Mouse (Mus musculus): Measurements from ENCODE around the gene Myo1a. TPM values are rescaled to one million over a fixed set of nuclear protein-coding genes. Genes with fewer than 3 reads are reported as not detected.
"Not testable (repeated sequence)": the region's sequence is repeated elsewhere in the genome, so short reads cannot be mapped to it uniquely, and the experiment has no call there.

Myo1a gene
- total RNA-seq, 2 experiments from 2014 or later: 0.46 to 0.82 TPM

- intact Hi-C loops (cut with DNase I): no loop called here
- no peak for DNase-seq
Measured at GRCm38 (mm10) chr10:127754566-127755166, 49.7 kb downstream of the Myo1a start.

GRCm38 (mm10) chr10:127755246-127755645 is 50.3 kb downstream of the Myo1a start:
- intact Hi-C loops (cut with DNase I): no loop called here
- DNase-seq: no peak

GRCm38 (mm10) chr10:127755770-127756468 is 50.9 kb downstream of the Myo1a start:
- intact Hi-C loops (cut with DNase I): no loop called here
- DNase-seq: no peak

GRCm38 (mm10) chr10:127759181-127760110 is 54.5 kb downstream of the Myo1a start, which contains the start of the genes Rdh1 and Rdh16f1:
Gene Rdh1, plus strand, starts transcription at chr10:127759721.
Gene Rdh16f1, plus strand, starts transcription at chr10:127759787.
- no peak for DNase-seq
- intact Hi-C loops (cut with DNase I): no loop called here

GRCm38 (mm10) chr10:127762926-127763325 is 58.0 kb downstream of the Myo1a start:
- intact Hi-C loops (cut with DNase I); DNase-seq: not testable (repeated sequence)

- no peak for DNase-seq
Measured at GRCm38 (mm10) chr10:127763914-127764680, 59.1 kb downstream of the Myo1a start.

GRCm38 (mm10) chr10:127766564-127766963 is 61.6 kb downstream of the Myo1a start:
- no peak for DNase-seq
- intact Hi-C loops (cut with DNase I): no loop called here

More at GRCm38 (mm10) chr10:127763914-127764680, 59.1 kb downstream of the Myo1a start:
- intact Hi-C loops (cut with DNase I): no loop called here

Other genes starting within 250 kb of the Myo1a start
- gene Stac3, start 203.5 kb upstream of the Myo1a start, total RNA-seq (2021): 1 to 10 TPM; 5.1 to 5.2 TPM
- 1 to 10 TPM; 4.9 to 7.5 TPM for gene Ndufa4l2, start 190.2 kb upstream of the Myo1a start, total RNA-seq (2021)
- gene Shmt2, start 182.7 kb upstream of the Myo1a start, total RNA-seq (2021): 10 to 100 TPM; 39.7 to 39.9 TPM
- gene Nxph4, start 170.6 kb upstream of the Myo1a start, total RNA-seq (2021): 10 to 100 TPM; 12.9 to 14.4 TPM
- 100 to 1,000 TPM; 286 to 296 TPM for gene Lrp1, start 84.0 kb upstream of the Myo1a start, total RNA-seq (2021)
- 1 to 10 TPM; 6.0 to 6.1 TPM for gene Stat6, start 62.2 kb upstream of the Myo1a start, total RNA-seq (2021)
- gene Nemp1, start 38.3 kb upstream of the Myo1a start, total RNA-seq (2021): 1 to 10 TPM; 4.8 to 5.6 TPM
- gene Nab2, start 36.6 kb upstream of the Myo1a start, total RNA-seq (2021): 10 to 100 TPM; 21.5 to 21.9 TPM
- gene Tac2, start 19.3 kb downstream of the Myo1a start, total RNA-seq (2021): 1 to 10 TPM; 2.8 to 4.3 TPM
- 10 to 100 TPM; 14.5 to 15.1 TPM for gene Zbtb39, start 34.4 kb downstream of the Myo1a start, total RNA-seq (2021)
- 1 to 10 TPM; 1.1 to 1.4 TPM for gene Gpr182, start 46.6 kb downstream of the Myo1a start, total RNA-seq (2021)
- gene Rdh1, start 54.6 kb downstream of the Myo1a start, total RNA-seq (2021): under 1 TPM; 0.22 TPM
- gene Rdh16f1, start 54.6 kb downstream of the Myo1a start, total RNA-seq (2021): not detected
- gene Rdh9, start 71.2 kb downstream of the Myo1a start, total RNA-seq (2021): under 1 TPM; 0.60 to 0.72 TPM
- under 1 TPM in 1 of 2 experiments, not detected in 1; 0.12 TPM for gene Rdh16, start 96.0 kb downstream of the Myo1a start, total RNA-seq (2021)
- not detected for gene Rdh19, start 144.8 kb downstream of the Myo1a start, total RNA-seq (2021)
- gene Rdh16f2, start 161.3 kb downstream of the Myo1a start, total RNA-seq (2021): not detected
- not detected for gene Rdh7, start 183.6 kb downstream of the Myo1a start, total RNA-seq (2021)
- not detected for gene Sdr9c7, start 193.3 kb downstream of the Myo1a start, total RNA-seq (2021)